Mouse (Mus musculus) forebrain, embryonic 12.5 days (tissue): ENCODE data around the gene Ttc29. TPM values are rescaled to one million over a fixed set of nuclear protein-coding genes. Genes with fewer than 3 reads are reported as not detected.

ENCODE experiments used
- ATAC-seq: fragments of 200-750 bp; cut with Nextera tagmentation; 2 replicates; pipeline ENCODE4 v1.8.0; 2017; ENCODE audit warnings: moderate TSS enrichment; ENCODE audit not compliant: low FRiP score
- H3K27ac ChIP-seq: fragments of 300-500 bp; sonication (generic); 2 replicates; pipeline ENCODE4 v1.5.1; 2016; ENCODE audit warnings: mild to moderate bottlenecking
- H3K27me3 ChIP-seq: fragments of 300-500 bp; sonication (generic); 2 replicates; pipeline ENCODE4 v1.6.1; 2016; ENCODE audit warnings: mild to moderate bottlenecking
- H3K36me3 ChIP-seq: fragments of 300-500 bp; sonication (generic); replicated peaks from 2 replicates; pipeline ENCODE4 v1.6.1; 2016; ENCODE audit warnings: mild to moderate bottlenecking
- H3K4me1 ChIP-seq: fragments of 300-500 bp; sonication (generic); 2 replicates; pipeline ENCODE4 v1.6.1; 2016
- H3K4me2 ChIP-seq: fragments of 300-500 bp; sonication (generic); 2 replicates; pipeline ENCODE4 v1.6.1; 2016; ENCODE audit warnings: mild to moderate bottlenecking, moderate library complexity
- H3K4me3 ChIP-seq: fragments of 300-500 bp; sonication (generic); replicated peaks from 2 replicates; pipeline ENCODE4 v1.5.1; 2016; ENCODE audit warnings: mild to moderate bottlenecking
- H3K9ac ChIP-seq: fragments of 300-500 bp; sonication (generic); 2 replicates; pipeline ENCODE4 v1.6.1; 2016; ENCODE audit warnings: mild to moderate bottlenecking
- H3K9me3 ChIP-seq: fragments of 300-500 bp; sonication (generic); 2 replicates; pipeline ENCODE4 v1.6.1; 2016
- WGBS: fragments of 180-500 bp; shearing (Covaris S2); methylation state at CpG from one replicate; pipeline ENCODE4 v1.1.7; 2016; 5-methylcytosine and 5-hydroxymethylcytosine counted together
- polyA plus RNA-seq: library from polyadenylated mRNA; unstranded; fragments of >200 nt; fragmentation: Nextera tagmentation; extraction: Ambion mirVana; gene quantifications from 2 replicates; pipeline ENCODE4 v1.2.1, GENCODE M21; 2016

Gene Ttc29
- polyA plus RNA-seq, 1 experiment from 2014 or later: 0.31 TPM

- H3K4me2 ChIP-seq: no peak overlapping the region
- no peaks in the 10 kb centered on the region for H3K27me3 ChIP-seq
- H3K27ac ChIP-seq: no peak overlapping the region
- no peak overlapping the region for H3K4me3 ChIP-seq
- H3K36me3 ChIP-seq: no peaks in the 10 kb centered on the region
- ATAC-seq: no peak
- H3K9me3 ChIP-seq: no peaks in the 10 kb centered on the region
- H3K9ac ChIP-seq: no peak overlapping the region
- WGBS: 81% methylated on average over 4 of the region's 4 CpGs
- H3K4me1 ChIP-seq: no peaks in the 10 kb centered on the region
Observed at GRCm38 (mm10) chr8:78285366-78285765, 72.3 kb downstream of the Ttc29 start.

GRCm38 (mm10) chr8:78289374-78289971, 76.4 kb downstream of the Ttc29 start:
- no peak for ATAC-seq
- Histone ChIP-seq H3K4me2 (no peak overlapping the region), H3K27ac (no peak overlapping the region), H3K36me3 (no peaks in the 10 kb centered on the region), H3K4me1 (no peaks in the 10 kb centered on the region), H3K4me3 (no peak overlapping the region), H3K9me3 (no peaks in the 10 kb centered on the region), H3K27me3 (no peaks in the 10 kb centered on the region), H3K9ac (no peak overlapping the region)
- 72% methylated on average over 10 of the region's 10 CpGs for WGBS

GRCm38 (mm10) chr8:78290274-78290673, 77.2 kb downstream of the Ttc29 start:
- no peak overlapping the region for H3K4me3 ChIP-seq
- no peak overlapping the region for H3K27ac ChIP-seq
- H3K4me1 ChIP-seq: peaks cover under 1% of the 10 kb centered on the region; the same call in 1 of the 2 replicates
- 54% methylated on average over 7 of the region's 7 CpGs for WGBS
- H3K36me3 ChIP-seq: no peaks in the 10 kb centered on the region
- H3K4me2 ChIP-seq: no peak overlapping the region
- no peak overlapping the region for H3K9ac ChIP-seq
- no peaks in the 10 kb centered on the region for H3K9me3 ChIP-seq
- no peaks in the 10 kb centered on the region for H3K27me3 ChIP-seq
- ATAC-seq: no peak

GRCm38 (mm10) chr8:78295494-78295893, 82.4 kb downstream of the Ttc29 start:
- no peak; the same call in 1 of the 2 replicates for ATAC-seq
- H3K4me2 ChIP-seq: no peak overlapping the region
- H3K9ac ChIP-seq: no peak overlapping the region
- 50% methylated on average over 5 of the region's 5 CpGs for WGBS
- H3K27me3 ChIP-seq: no peaks in the 10 kb centered on the region
- H3K4me3 ChIP-seq: no peak overlapping the region
- H3K36me3 ChIP-seq: no peaks in the 10 kb centered on the region
- H3K27ac ChIP-seq: no peak overlapping the region
- H3K9me3 ChIP-seq: no peaks in the 10 kb centered on the region
- peaks cover 4% of the 10 kb centered on the region; the same call in 1 of the 2 replicates for H3K4me1 ChIP-seq

- Histone ChIP-seq H3K9me3 (no peaks in the 10 kb centered on the region), H3K4me2 (no peak overlapping the region), H3K4me1 (peaks cover 9% of the 10 kb centered on the region), H3K27ac (no peak overlapping the region), H3K9ac (no peak overlapping the region), H3K4me3 (no peak overlapping the region), H3K27me3 (0 out of 2 replicates have a peak, but pooled peaks cover 3% of the 10 kb centered on the region), H3K36me3 (no peaks in the 10 kb centered on the region)
- no peak for ATAC-seq
- 32% methylated on average over 7 of the region's 7 CpGs for WGBS
Observed at GRCm38 (mm10) chr8:78303579-78303978, 90.5 kb downstream of the Ttc29 start.

- H3K4me1 ChIP-seq: peaks cover 9% of the 10 kb centered on the region
- H3K27ac ChIP-seq: no peak overlapping the region
- no peak overlapping the region for H3K9ac ChIP-seq
- 0 out of 2 replicates have a peak, but pooled peaks cover 3% of the 10 kb centered on the region for H3K27me3 ChIP-seq
- H3K4me3 ChIP-seq: no peak overlapping the region
- WGBS: 63% methylated on average over 10 of the region's 10 CpGs
- ATAC-seq: no peak
- H3K9me3 ChIP-seq: no peaks in the 10 kb centered on the region
- no peak overlapping the region for H3K4me2 ChIP-seq
- H3K36me3 ChIP-seq: no peaks in the 10 kb centered on the region
Observed at GRCm38 (mm10) chr8:78306604-78307003, 93.5 kb downstream of the Ttc29 start.

- Histone ChIP-seq H3K4me2 (no peak overlapping the region), H3K9ac (no peak overlapping the region; the same call in 1 of the 2 replicates), H3K9me3 (no peaks in the 10 kb centered on the region), H3K4me1 (peaks cover 9% of the 10 kb centered on the region), H3K4me3 (no peak overlapping the region), H3K27me3 (0 out of 2 replicates have a peak, but pooled peaks cover 3% of the 10 kb centered on the region), H3K36me3 (no peaks in the 10 kb centered on the region), H3K27ac (no peak overlapping the region)
- 63% methylated on average over 4 of the region's 4 CpGs for WGBS
- ATAC-seq: no peak
Observed at GRCm38 (mm10) chr8:78307131-78307530, 94.0 kb downstream of the Ttc29 start.

GRCm38 (mm10) chr8:78309539-78309938, 96.4 kb downstream of the Ttc29 start:
- H3K27me3 ChIP-seq: 0 out of 2 replicates have a peak, but pooled peaks cover 3% of the 10 kb centered on the region

GRCm38 (mm10) chr8:78315576-78315975, 102.5 kb downstream of the Ttc29 start:
- Histone ChIP-seq H3K9me3 (no peaks in the 10 kb centered on the region), H3K4me2 (no peak overlapping the region), H3K4me3 (no peak overlapping the region), H3K27me3 (no peaks in the 10 kb centered on the region), H3K9ac (no peak overlapping the region), H3K27ac (no peak overlapping the region), H3K4me1 (0 out of 2 replicates have a peak, but pooled peaks cover 5% of the 10 kb centered on the region), H3K36me3 (no peaks in the 10 kb centered on the region)
- ATAC-seq: no peak
- WGBS: 52% methylated on average over 9 of the region's 9 CpGs

More at GRCm38 (mm10) chr8:78309539-78309938, 96.4 kb downstream of the Ttc29 start:
- Histone ChIP-seq H3K9ac (no peak overlapping the region), H3K36me3 (no peaks in the 10 kb centered on the region), H3K4me2 (no peak overlapping the region), H3K4me3 (no peak overlapping the region), H3K9me3 (no peaks in the 10 kb centered on the region), H3K4me1 (peaks cover 4% of the 10 kb centered on the region; the same call in 1 of the 2 replicates), H3K27ac (no peak overlapping the region)
- no peak for ATAC-seq
- WGBS: 84% methylated on average over 6 of the region's 6 CpGs

- H3K4me2 ChIP-seq: no peak overlapping the region
- no peak overlapping the region for H3K27ac ChIP-seq
- H3K4me1 ChIP-seq: 0 out of 2 replicates have a peak, but pooled peaks cover 5% of the 10 kb centered on the region
- no peaks in the 10 kb centered on the region for H3K27me3 ChIP-seq
- H3K9me3 ChIP-seq: no peaks in the 10 kb centered on the region
- H3K36me3 ChIP-seq: no peaks in the 10 kb centered on the region
- H3K9ac ChIP-seq: no peak overlapping the region
- WGBS: 92% methylated on average over 2 of the region's 2 CpGs
- no peak for ATAC-seq
- H3K4me3 ChIP-seq: no peak overlapping the region
Observed at GRCm38 (mm10) chr8:78317666-78318065, 104.6 kb downstream of the Ttc29 start.

GRCm38 (mm10) chr8:78323391-78323790, 110.3 kb downstream of the Ttc29 start:
- H3K27me3 ChIP-seq: no peaks in the 10 kb centered on the region
- H3K9ac ChIP-seq: no peak overlapping the region
- 90% methylated on average over 3 of the region's 3 CpGs for WGBS
- ATAC-seq: no peak
- no peaks in the 10 kb centered on the region for H3K9me3 ChIP-seq
- no peaks in the 10 kb centered on the region for H3K4me1 ChIP-seq
- H3K4me2 ChIP-seq: no peak overlapping the region
- H3K36me3 ChIP-seq: no peaks in the 10 kb centered on the region
- H3K27ac ChIP-seq: no peak overlapping the region
- H3K4me3 ChIP-seq: no peak overlapping the region

- 39% methylated on average over 11 of the region's 11 CpGs for WGBS
- 0 out of 2 replicates have a peak overlapping the region, but pooled peaks have one; percentile 6 for H3K4me2 ChIP-seq
- H3K27ac ChIP-seq: peak overlapping the region; percentile 48; the same call in 1 of the 2 replicates
- peak; percentile 75 for ATAC-seq
- H3K4me3 ChIP-seq: no peak overlapping the region
- H3K36me3 ChIP-seq: no peaks in the 10 kb centered on the region
- H3K9me3 ChIP-seq: no peaks in the 10 kb centered on the region
- H3K27me3 ChIP-seq: peaks cover 15% of the 10 kb centered on the region; the same call in 1 of the 2 replicates
- no peak overlapping the region for H3K9ac ChIP-seq
- H3K4me1 ChIP-seq: peaks cover 19% of the 10 kb centered on the region
Observed at GRCm38 (mm10) chr8:78340689-78341529, 127.8 kb downstream of the Ttc29 start.
